Mouse (Mus musculus) G1E (cell line): ENCODE data around the gene Gm867.

ENCODE experiments used
- CTCF ChIP-seq: IDR thresholded peaks from 2 replicates; pipeline ENCODE4 v1.5.1; 2012; ENCODE audit warnings: low read depth, low read length, inconsistent platforms, mixed read lengths
- POLR2AphosphoS5 ChIP-seq: IDR thresholded peaks from 2 replicates; pipeline ENCODE4 v1.6.1; 2012; ENCODE audit warnings: low read depth, low read length, inconsistent platforms; ENCODE audit not compliant: insufficient replicate concordance
- TAL1 ChIP-seq: conservative IDR thresholded peaks from 2 replicates; pipeline ENCODE4 v1.6.1; 2012; ENCODE audit warnings: low read depth, low read length, inconsistent platforms, mixed read lengths

DNA sequence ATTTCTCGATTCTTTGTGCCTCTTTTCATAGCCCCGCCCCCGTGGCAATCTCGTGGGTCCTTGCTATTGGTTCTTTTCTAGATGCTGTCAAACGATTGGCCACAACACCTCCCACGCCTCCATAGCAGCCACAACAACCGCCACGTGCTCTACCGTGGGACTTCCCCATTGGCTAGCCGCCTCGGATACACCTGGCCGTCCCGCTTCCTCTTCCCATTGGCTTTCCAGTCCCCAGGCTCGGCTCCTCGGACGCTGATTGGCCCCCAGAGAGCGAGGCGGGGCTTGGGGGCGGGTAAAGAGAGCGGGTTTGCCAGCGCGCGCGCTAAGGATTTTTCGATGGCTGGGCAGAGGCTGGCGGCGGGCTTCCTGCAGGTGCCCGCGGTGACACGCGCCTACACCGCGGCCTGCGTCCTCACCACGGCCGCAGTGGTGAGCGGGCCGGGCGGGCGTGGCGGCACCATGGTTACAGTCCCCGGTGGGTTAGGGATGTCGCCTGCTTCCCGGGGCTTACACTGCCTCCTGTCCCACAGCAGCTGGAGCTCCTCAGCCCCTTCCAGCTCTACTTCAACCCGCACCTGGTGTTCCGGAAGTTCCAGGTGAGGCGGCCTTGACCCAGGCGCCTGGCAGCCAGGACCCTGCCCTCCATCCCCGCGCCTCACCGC, 47.3 kb downstream of the Gm867 start, which contains the start of gene Derl3:
- no peak for TF ChIP-seq CTCF
- TF ChIP-seq POLR2AphosphoS5, result no peak
- TF ChIP-seq TAL1, result no peak
